Mouse (Mus musculus) hindbrain, embryonic 10.5 days (tissue): ENCODE measurements at regions not wholly inside any gene's neighbourhood (a gene's known extent, or its start where the extent isn't known, plus 50 kb on each side); places are given as distances from the start of the nearest gene placed in this dataset.

Experiments
- DNase-seq: peaks from one replicate; pipeline ENCODE4 v3.0.0-alpha.2; 2017; ENCODE audit warnings: low spot score
- H3K27ac ChIP-seq: fragments of 300-500 bp; sonication (generic); 2 replicates; pipeline ENCODE4 v1.5.1; 2016; ENCODE audit warnings: mild to moderate bottlenecking, moderate library complexity
- H3K27me3 ChIP-seq: fragments of 300-500 bp; sonication (generic); 2 replicates; pipeline ENCODE4 v1.6.1; 2016; ENCODE audit warnings: mild to moderate bottlenecking; ENCODE audit not compliant: poor library complexity, insufficient read depth, severe bottlenecking
- H3K36me3 ChIP-seq: fragments of 300-500 bp; sonication (generic); 2 replicates; pipeline ENCODE4 v1.6.1; 2016; ENCODE audit warnings: mild to moderate bottlenecking, moderate library complexity
- H3K4me1 ChIP-seq: fragments of 300-500 bp; sonication (generic); replicated peaks from 2 replicates; pipeline ENCODE4 v1.6.1; 2016; ENCODE audit warnings: mild to moderate bottlenecking
- H3K4me3 ChIP-seq: fragments of 300-500 bp; sonication (generic); 2 replicates; pipeline ENCODE4 v1.5.1; 2016; ENCODE audit warnings: mild to moderate bottlenecking, moderate library complexity
- H3K9me3 ChIP-seq: fragments of 300-500 bp; sonication (generic); 2 replicates; pipeline ENCODE4 v1.6.1; 2016; ENCODE audit warnings: mild to moderate bottlenecking, moderate library complexity
- WGBS: fragments of 180-500 bp; shearing (Covaris S2); methylation state at CpG from one replicate; pipeline ENCODE4 v1.1.7; 2016; 5-methylcytosine and 5-hydroxymethylcytosine counted together

DNA sequence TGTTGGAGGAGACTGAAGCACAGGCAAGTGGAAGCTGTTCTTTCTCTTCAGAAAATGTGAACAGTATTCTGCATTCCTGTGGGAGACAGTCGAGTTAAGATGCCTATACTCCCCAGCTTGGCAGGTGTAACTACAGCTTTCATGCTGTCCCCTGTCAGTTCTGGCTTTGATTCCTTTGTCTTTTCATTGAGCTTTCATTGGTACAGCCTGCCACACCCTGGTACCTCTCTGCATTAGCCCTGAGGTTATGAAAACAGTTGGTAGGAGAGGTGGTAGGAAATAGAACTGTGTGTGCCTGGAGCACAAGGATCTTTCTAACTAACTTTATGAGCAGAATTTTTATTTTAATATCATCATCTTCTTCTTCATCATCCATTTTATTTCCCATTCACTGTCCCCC is 551.6 kb downstream of the Car8 start:
- Histone ChIP-seq H3K4me3 (no peak overlapping the region), H3K9me3 (no peaks in the 10 kb centered on the region), H3K36me3 (no peaks in the 10 kb centered on the region), H3K4me1 (no peaks in the 10 kb centered on the region), H3K27ac (no peak overlapping the region), H3K27me3 (no peaks in the 10 kb centered on the region)
- WGBS: 84% methylated on average over 1 of the region's 1 CpGs
- no peak for DNase-seq

- no peaks in the 10 kb centered on the region for H3K9me3 ChIP-seq
- no peak overlapping the region for H3K27ac ChIP-seq
- H3K4me1 ChIP-seq: no peaks in the 10 kb centered on the region
- no peak for DNase-seq
- no peak overlapping the region for H3K4me3 ChIP-seq
- no peaks in the 10 kb centered on the region for H3K36me3 ChIP-seq
- H3K27me3 ChIP-seq: no peaks in the 10 kb centered on the region
- 94% methylated on average over 4 of the region's 4 CpGs for WGBS
These were observed 568.1 kb downstream of the Car8 start for GRCm38 (mm10) chr4:7670795-7671105.

DNA sequence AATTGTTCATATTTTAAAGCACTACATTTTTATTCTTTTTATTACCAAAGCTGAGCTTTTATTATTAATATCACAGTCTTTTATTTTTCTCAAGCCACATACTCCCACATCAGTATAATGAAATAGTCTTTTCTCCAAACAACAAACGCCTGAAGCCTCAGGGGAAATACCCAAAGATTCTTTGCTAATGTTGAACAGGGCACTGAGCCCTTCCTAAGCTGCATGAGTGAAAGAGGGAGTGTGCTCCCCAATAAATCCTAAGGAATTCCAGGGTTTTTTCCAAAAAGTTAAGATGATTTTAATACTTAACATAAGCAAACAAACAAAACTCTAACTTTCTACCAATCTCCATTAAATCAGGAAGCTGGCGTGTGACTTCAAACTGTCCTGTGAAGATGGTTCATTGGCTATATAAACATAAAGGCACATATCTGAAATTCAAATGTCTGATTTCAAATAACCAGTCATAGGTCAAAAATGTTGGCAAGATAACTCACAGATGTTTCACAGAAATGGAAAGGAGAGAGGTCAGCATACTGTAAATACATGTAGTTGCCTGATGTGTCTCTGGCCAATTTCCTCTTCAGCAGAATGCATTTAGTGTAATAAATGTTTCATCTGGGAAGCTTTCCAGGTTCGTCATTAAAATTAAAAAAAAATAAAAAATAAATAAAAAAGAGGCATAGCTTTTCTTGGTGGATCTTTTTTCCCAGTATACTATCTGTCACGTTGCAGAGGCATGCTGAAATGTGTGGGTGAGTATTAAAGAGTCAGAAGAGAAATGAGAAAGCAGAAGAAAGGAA is 568.6 kb downstream of the Car8 start:
- WGBS: 80% methylated on average over 4 of the region's 4 CpGs
- Histone ChIP-seq H3K36me3 (no peaks in the 10 kb centered on the region), H3K27ac (no peak overlapping the region), H3K4me1 (no peaks in the 10 kb centered on the region), H3K4me3 (no peak overlapping the region), H3K9me3 (no peaks in the 10 kb centered on the region), H3K27me3 (no peaks in the 10 kb centered on the region)
- DNase-seq: no peak

GRCm38 (mm10) chr4:7666935-7667594 is 571.8 kb downstream of the Car8 start:
- Histone ChIP-seq H3K4me3 (no peak overlapping the region), H3K27ac (no peak overlapping the region), H3K9me3 (no peaks in the 10 kb centered on the region), H3K36me3 (no peaks in the 10 kb centered on the region), H3K4me1 (no peaks in the 10 kb centered on the region), H3K27me3 (no peaks in the 10 kb centered on the region)
- DNase-seq: no peak
- WGBS: 84% methylated on average over 7 of the region's 7 CpGs

GRCm38 (mm10) chr4:7642878-7643590 is 595.8 kb downstream of the Car8 start:
- Histone ChIP-seq H3K36me3 (no peaks in the 10 kb centered on the region), H3K27ac (no peak overlapping the region), H3K9me3 (no peaks in the 10 kb centered on the region), H3K27me3 (no peaks in the 10 kb centered on the region), H3K4me1 (no peaks in the 10 kb centered on the region), H3K4me3 (no peak overlapping the region)
- 76% methylated on average over 8 of the region's 8 CpGs for WGBS
- DNase-seq: no peak

- no peaks in the 10 kb centered on the region for H3K27me3 ChIP-seq
- no peak for DNase-seq
- no peaks in the 10 kb centered on the region for H3K4me1 ChIP-seq
- H3K36me3 ChIP-seq: no peaks in the 10 kb centered on the region
- no peak overlapping the region for H3K27ac ChIP-seq
- H3K4me3 ChIP-seq: no peak overlapping the region
- WGBS: 85% methylated on average over 4 of the region's 4 CpGs
- H3K9me3 ChIP-seq: no peaks in the 10 kb centered on the region
These were observed 641.0 kb downstream of the Car8 start for GRCm38 (mm10) chr4:7597671-7598390.

DNA sequence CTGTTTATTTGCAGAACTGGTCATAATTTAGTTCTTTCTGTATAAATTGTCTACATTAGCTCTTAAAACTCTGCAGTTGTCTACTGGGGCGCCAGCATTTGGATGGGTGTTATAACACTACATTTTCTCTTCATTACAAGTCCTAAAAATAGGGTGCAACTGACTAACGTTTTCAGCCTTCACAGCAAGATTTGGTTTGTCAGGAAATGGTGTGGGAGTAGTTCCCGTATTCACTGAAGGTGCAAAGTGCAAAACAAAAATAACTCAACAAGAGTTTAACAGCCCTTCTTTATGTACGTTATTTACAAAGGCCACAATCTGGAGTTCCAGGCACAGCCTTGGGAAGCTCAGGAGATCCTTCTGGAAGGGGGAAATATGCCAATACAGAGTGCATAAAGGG is 642.7 kb downstream of the Car8 start:
- H3K27ac ChIP-seq: no peak overlapping the region
- no peak overlapping the region for H3K4me3 ChIP-seq
- no peak for DNase-seq
- no peaks in the 10 kb centered on the region for H3K4me1 ChIP-seq
- H3K9me3 ChIP-seq: no peaks in the 10 kb centered on the region
- WGBS: 83% methylated on average over 4 of the region's 4 CpGs
- H3K36me3 ChIP-seq: no peaks in the 10 kb centered on the region
- no peaks in the 10 kb centered on the region for H3K27me3 ChIP-seq

- H3K27ac ChIP-seq: no peak overlapping the region
- WGBS: 92% methylated on average over 4 of the region's 4 CpGs
- peaks cover 14% of the 10 kb centered on the region for H3K4me1 ChIP-seq
- H3K27me3 ChIP-seq: no peaks in the 10 kb centered on the region
- no peaks in the 10 kb centered on the region for H3K36me3 ChIP-seq
- no peak overlapping the region for H3K4me3 ChIP-seq
- DNase-seq: no peak
- no peaks in the 10 kb centered on the region for H3K9me3 ChIP-seq
These were observed 655.0 kb downstream of the Car8 start for GRCm38 (mm10) chr4:7583851-7584250.

- Histone ChIP-seq H3K4me3 (no peak overlapping the region), H3K27me3 (no peaks in the 10 kb centered on the region), H3K4me1 (peaks cover 14% of the 10 kb centered on the region), H3K9me3 (no peaks in the 10 kb centered on the region), H3K27ac (peak overlapping the region; percentile 50; the same call in 1 of the 2 replicates), H3K36me3 (no peaks in the 10 kb centered on the region)
- 59% methylated on average over 4 of the region's 4 CpGs for WGBS
- DNase-seq: no peak
These were observed 656.9 kb downstream of the Car8 start for GRCm38 (mm10) chr4:7581931-7582330.

DNA sequence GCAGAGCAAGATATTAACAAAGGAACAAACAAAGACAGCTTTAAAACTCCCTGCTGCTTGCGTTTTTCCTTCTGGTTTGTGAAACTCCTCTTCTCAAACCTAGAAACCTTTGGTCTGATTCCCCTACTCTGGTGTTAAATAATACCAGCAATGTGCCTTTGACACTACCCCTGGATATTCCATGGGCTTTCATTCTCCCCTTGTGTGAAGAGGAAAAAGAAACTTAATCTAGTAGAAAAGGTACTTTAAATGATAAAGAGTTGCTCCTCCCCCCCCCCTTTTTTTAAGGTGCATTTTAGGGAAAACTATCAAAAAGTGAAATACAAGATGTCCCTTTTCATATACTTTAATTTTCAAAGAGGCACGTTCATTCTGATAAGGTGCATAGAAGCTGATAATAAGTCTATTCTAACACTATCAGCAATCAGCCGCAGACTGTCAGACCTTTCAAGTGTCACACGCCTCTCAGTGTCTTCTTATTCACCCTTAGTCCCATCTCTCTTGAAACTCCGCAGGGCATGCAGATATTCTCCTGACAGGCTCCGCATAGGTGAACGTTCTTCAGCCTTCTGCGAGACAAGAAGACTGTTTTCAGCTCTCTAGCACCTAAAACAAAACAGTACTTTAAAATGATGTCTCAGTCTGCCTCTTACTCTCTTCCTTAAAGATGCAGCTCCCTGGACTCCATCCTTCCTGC is 657.5 kb downstream of the Car8 start:
- Histone ChIP-seq H3K27me3 (no peaks in the 10 kb centered on the region), H3K27ac (peak overlapping the region; percentile 50; the same call in 1 of the 2 replicates), H3K36me3 (no peaks in the 10 kb centered on the region), H3K4me1 (peaks cover 14% of the 10 kb centered on the region), H3K4me3 (no peak overlapping the region), H3K9me3 (no peaks in the 10 kb centered on the region)
- WGBS: 46% methylated on average over 8 of the region's 8 CpGs
- no peak for DNase-seq

DNA sequence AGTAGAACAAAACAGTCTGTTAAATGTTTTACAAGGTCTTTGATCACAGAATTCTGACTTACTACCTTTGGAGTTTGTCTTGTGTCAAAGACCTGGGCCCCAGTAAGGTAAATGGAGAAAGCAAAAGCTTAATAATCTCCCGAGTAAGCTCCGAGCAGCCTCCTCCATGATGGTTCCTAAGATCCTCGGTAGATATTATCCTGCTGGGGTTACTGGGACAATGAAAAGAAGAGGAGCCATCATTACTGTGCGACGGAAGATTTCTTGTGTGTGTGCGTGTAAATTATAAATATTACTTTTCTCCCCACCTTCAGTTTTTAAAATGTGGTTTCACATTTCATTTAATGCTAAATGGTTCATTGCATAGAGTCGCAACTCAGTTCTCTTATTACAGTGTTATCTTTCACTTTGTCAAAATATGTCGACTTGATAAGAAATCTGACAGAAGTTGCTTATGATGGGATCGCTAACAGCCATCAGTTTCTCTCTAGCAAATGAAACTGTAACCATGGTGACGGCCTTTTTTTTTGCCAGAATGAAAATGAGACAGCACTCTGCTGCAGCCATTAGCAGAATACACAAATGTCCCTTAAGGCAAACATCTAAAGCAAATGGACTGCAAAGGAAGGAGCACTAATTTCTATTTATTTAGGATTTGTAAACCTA is 658.2 kb downstream of the Car8 start:
- no peak overlapping the region for H3K4me3 ChIP-seq
- no peaks in the 10 kb centered on the region for H3K27me3 ChIP-seq
- no peak for DNase-seq
- H3K27ac ChIP-seq: no peak overlapping the region
- H3K9me3 ChIP-seq: no peaks in the 10 kb centered on the region
- 75% methylated on average over 10 of the region's 10 CpGs for WGBS
- peaks cover 14% of the 10 kb centered on the region for H3K4me1 ChIP-seq
- H3K36me3 ChIP-seq: no peaks in the 10 kb centered on the region

DNA sequence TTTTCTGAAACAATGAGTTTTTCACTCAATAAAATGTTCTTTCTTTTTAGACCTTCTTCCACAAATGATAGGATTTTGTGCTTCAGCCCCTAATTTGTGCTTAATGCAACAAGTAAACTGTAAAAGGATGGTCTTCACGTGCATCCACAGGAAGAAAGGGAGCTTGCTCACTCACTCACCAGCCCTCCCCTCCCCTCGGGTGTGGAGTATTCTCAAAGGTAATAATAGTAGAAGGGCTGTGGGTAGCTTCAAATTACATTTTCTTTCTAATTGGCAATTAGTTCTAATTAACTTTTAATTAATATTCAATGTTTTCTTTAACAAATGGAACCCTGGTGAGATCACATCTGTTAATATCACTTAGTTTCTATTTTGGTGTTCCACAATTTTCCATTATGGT is 664.8 kb downstream of the Car8 start:
- WGBS: 55% methylated on average over 2 of the region's 2 CpGs
- no peak overlapping the region for H3K4me3 ChIP-seq
- no peaks in the 10 kb centered on the region for H3K36me3 ChIP-seq
- H3K9me3 ChIP-seq: no peaks in the 10 kb centered on the region
- no peak for DNase-seq
- no peak overlapping the region for H3K27ac ChIP-seq
- no peaks in the 10 kb centered on the region for H3K27me3 ChIP-seq
- H3K4me1 ChIP-seq: no peaks in the 10 kb centered on the region
